Mouse (Mus musculus): ENCODE measurements around the gene Map3k12. TPM values are rescaled to one million over a fixed set of nuclear protein-coding genes. Genes with fewer than 3 reads are reported as not detected.
A peak's percentile ranks its signal among the peaks of the same experiment; 100 is the strongest.

Gene Map3k12
- total RNA-seq, 2 experiments from 2014 or later = 5.1 to 5.2 TPM

- DNase-seq = no peak
- intact Hi-C loops (cut with DNase I) = no loop called here
Measured at GRCm38 (mm10) chr15:102520416-102520815, 3.6 kb upstream of the Map3k12 start.

GRCm38 (mm10) chr15:102519211-102520141, 2.6 kb upstream of the Map3k12 start:
- DNase-seq = no peak
- intact Hi-C loops (cut with DNase I) = loop anchor here (2.0 kb wide), 1 partner anchor 51 kb away; no protein-coding TSS in a partner anchor

- intact Hi-C loops (cut with DNase I) = loop anchor here (2.0 kb wide), 1 partner anchor 50 kb away; no protein-coding TSS in a partner anchor
- no peak for DNase-seq
Measured at GRCm38 (mm10) chr15:102518859-102519201, 2.0 kb upstream of the Map3k12 start.

- peak; percentile 99 to 100 for DNase-seq
- intact Hi-C loops (cut with DNase I) = loop anchor here (2.0 kb wide), 1 partner anchor 49 kb away; no protein-coding TSS in a partner anchor
Measured at GRCm38 (mm10) chr15:102517976-102518858, 1.4 kb upstream of the Map3k12 start, which contains the start of gene Tarbp2. TSS of gene Tarbp2 (plus strand) at chr15:102518192.

- DNase-seq = no peak
- intact Hi-C loops (cut with DNase I) = no loop called here
Measured at GRCm38 (mm10) chr15:102517631-102517975, 739 bp upstream of the Map3k12 start.

GRCm38 (mm10) chr15:102516293-102516692, 571 bp downstream of the Map3k12 start:
- DNase-seq = peak in 1 of 2 experiments; percentile 43
- intact Hi-C loops (cut with DNase I) = no loop called here

- DNase-seq = no peak
- intact Hi-C loops (cut with DNase I) = no loop called here
Measured at GRCm38 (mm10) chr15:102515791-102516190, 1.1 kb downstream of the Map3k12 start.

- no peak for DNase-seq
- intact Hi-C loops (cut with DNase I) = no loop called here
Measured at GRCm38 (mm10) chr15:102515261-102515660, 1.6 kb downstream of the Map3k12 start.

- intact Hi-C loops (cut with DNase I) = no loop called here
- no peak for DNase-seq
Measured at GRCm38 (mm10) chr15:102513004-102513403, 3.9 kb downstream of the Map3k12 start.

- intact Hi-C loops (cut with DNase I) = no loop called here
- DNase-seq = no peak
Measured at GRCm38 (mm10) chr15:102512471-102512870, 4.4 kb downstream of the Map3k12 start.

GRCm38 (mm10) chr15:102512010-102512409, 4.9 kb downstream of the Map3k12 start:
- no peak for DNase-seq
- intact Hi-C loops (cut with DNase I) = no loop called here

GRCm38 (mm10) chr15:102511285-102511833, 5.5 kb downstream of the Map3k12 start:
- no peak for DNase-seq
- intact Hi-C loops (cut with DNase I) = no loop called here

- intact Hi-C loops (cut with DNase I) = no loop called here
- peak; percentile 87 to 88 for DNase-seq
Measured at GRCm38 (mm10) chr15:102510590-102511284, 6.1 kb downstream of the Map3k12 start.

GRCm38 (mm10) chr15:102510110-102510509, 6.8 kb downstream of the Map3k12 start:
- intact Hi-C loops (cut with DNase I) = no loop called here

GRCm38 (mm10) chr15:102508336-102508735, 8.5 kb downstream of the Map3k12 start:
- DNase-seq = no peak
- intact Hi-C loops (cut with DNase I) = no loop called here

More at GRCm38 (mm10) chr15:102510110-102510509, 6.8 kb downstream of the Map3k12 start:
- DNase-seq = no peak

- intact Hi-C loops (cut with DNase I) = no loop called here
- no peak for DNase-seq
Measured at GRCm38 (mm10) chr15:102507561-102507960, 9.3 kb downstream of the Map3k12 start.

- intact Hi-C loops (cut with DNase I) = no loop called here
- DNase-seq = no peak
Measured at GRCm38 (mm10) chr15:102506864-102507263, 10.0 kb downstream of the Map3k12 start.

- intact Hi-C loops (cut with DNase I) = no loop called here
- no peak for DNase-seq
Measured at GRCm38 (mm10) chr15:102506464-102506830, 10.4 kb downstream of the Map3k12 start.

- intact Hi-C loops (cut with DNase I) = no loop called here
- no peak for DNase-seq
Measured at GRCm38 (mm10) chr15:102505770-102506463, 10.9 kb downstream of the Map3k12 start.

All from heart, postnatal 10 days (tissue).